Mouse (Mus musculus) bone marrow, adult 2 months (tissue): Measurements from ENCODE around the gene Aspscr1. TPM values are rescaled to one million over a fixed set of nuclear protein-coding genes. Genes with fewer than 3 reads are reported as not detected.

Experiments
- H3K27ac ChIP-seq: fragments of 200-500 bp; 2 replicates; pipeline ENCODE4 v1.5.1; 2012; ENCODE audit warnings: low read depth, mild to moderate bottlenecking, control low read depth, inconsistent platforms, low read length; ENCODE audit not compliant: control insufficient read depth, poor library complexity, insufficient read depth
- H3K4me1 ChIP-seq: fragments of 200-500 bp; 2 replicates; pipeline ENCODE4 v1.6.1; 2011; ENCODE audit warnings: low read length; ENCODE audit not compliant: control insufficient read depth, insufficient read depth
- H3K4me3 ChIP-seq: fragments of 200-500 bp; replicated peaks from 2 replicates; pipeline ENCODE3; 2011; ENCODE audit warnings: mild to moderate bottlenecking, low read depth, low read length, control low read depth; ENCODE audit not compliant: control insufficient read depth
- CTCF ChIP-seq: fragments of 200-500 bp; IDR thresholded peaks from 2 replicates; pipeline ENCODE4 v1.5.1; 2011; ENCODE audit warnings: low read length, control low read depth; ENCODE audit not compliant: control insufficient read depth, insufficient read depth
- POLR2A ChIP-seq: fragments of 200-500 bp; IDR thresholded peaks from 2 replicates; pipeline ENCODE4 v1.6.1; 2011; ENCODE audit warnings: low read depth, mild to moderate bottlenecking, control low read depth, low read length, borderline replicate concordance; ENCODE audit not compliant: control insufficient read depth
- WGBS: fragments of 180-500 bp; shearing (Covaris S2); methylation state at CpG from one replicate; pipeline ENCODE4 v1.1.7; 2018; 5-methylcytosine and 5-hydroxymethylcytosine counted together
- polyA plus RNA-seq: library from polyadenylated mRNA; stranded (reverse); fragments of >200 nt; gene quantifications from 2 replicates; pipeline ENCODE4 v1.2.4, GENCODE M21; 2011; ENCODE audit warnings: low replicate concordance; ENCODE audit not compliant: missing spikeins, insufficient read depth, insufficient read length

The Aspscr1 gene
- polyA plus RNA-seq, 1 experiment, result 94.3 TPM

- H3K27ac ChIP-seq, result no peak overlapping the region
- no peak overlapping the region for H3K4me3 ChIP-seq
- no peaks in the 10 kb centered on the region for H3K4me1 ChIP-seq
- 88% methylated on average over 10 of the region's 10 CpGs for WGBS
- no peak for TF ChIP-seq POLR2A
- TF ChIP-seq CTCF, result no peak
Measured at GRCm38 (mm10) chr11:120697741-120698140, 25.0 kb downstream of the Aspscr1 start.

- Histone ChIP-seq H3K27ac (no peak overlapping the region), H3K4me3 (no peak overlapping the region), H3K4me1 (no peaks in the 10 kb centered on the region)
- WGBS, result 84% methylated on average over 15 of the region's 15 CpGs
- TF ChIP-seq POLR2A, result no peak
- no peak for TF ChIP-seq CTCF
Measured at GRCm38 (mm10) chr11:120703696-120704454, 31.1 kb downstream of the Aspscr1 start.

GRCm38 (mm10) chr11:120704486-120705325, 31.9 kb downstream of the Aspscr1 start:
- TF ChIP-seq CTCF (no peak), POLR2A (no peak)
- Histone ChIP-seq H3K27ac (no peak overlapping the region), H3K4me1 (no peaks in the 10 kb centered on the region), H3K4me3 (no peak overlapping the region)
- WGBS, result 80% methylated on average over 8 of the region's 8 CpGs

GRCm38 (mm10) chr11:120706120-120706519, 33.3 kb downstream of the Aspscr1 start:
- Histone ChIP-seq H3K4me1 (no peaks in the 10 kb centered on the region), H3K27ac (no peak overlapping the region), H3K4me3 (no peak overlapping the region)
- TF ChIP-seq POLR2A (no peak), CTCF (no peak)
- WGBS, result 89% methylated on average over 5 of the region's 5 CpGs

GRCm38 (mm10) chr11:120707225-120707624, 34.5 kb downstream of the Aspscr1 start:
- H3K4me1 ChIP-seq, result no peaks in the 10 kb centered on the region
- no peak overlapping the region for H3K27ac ChIP-seq
- H3K4me3 ChIP-seq, result no peak overlapping the region
- WGBS, result 85% methylated on average over 12 of the region's 12 CpGs
- TF ChIP-seq POLR2A (no peak), CTCF (no peak)

GRCm38 (mm10) chr11:120707969-120708368, 35.2 kb downstream of the Aspscr1 start:
- WGBS, result 91% methylated on average over 5 of the region's 5 CpGs
- TF ChIP-seq POLR2A (no peak), CTCF (no peak)
- no peak overlapping the region for H3K4me3 ChIP-seq
- no peak overlapping the region for H3K27ac ChIP-seq
- H3K4me1 ChIP-seq, result no peaks in the 10 kb centered on the region; the same call in 1 of the 2 replicates

GRCm38 (mm10) chr11:120709551-120709950, 36.8 kb downstream of the Aspscr1 start:
- H3K4me1 ChIP-seq, result no peaks in the 10 kb centered on the region; the same call in 1 of the 2 replicates
- no peak overlapping the region for H3K4me3 ChIP-seq
- TF ChIP-seq POLR2A (no peak), CTCF (no peak)
- no peak overlapping the region for H3K27ac ChIP-seq
- 77% methylated on average over 2 of the region's 2 CpGs for WGBS

- Histone ChIP-seq H3K27ac (no peak overlapping the region), H3K4me1 (no peaks in the 10 kb centered on the region; the same call in 1 of the 2 replicates), H3K4me3 (no peak overlapping the region)
- WGBS, result 86% methylated on average over 5 of the region's 5 CpGs
- no peak for TF ChIP-seq CTCF
- TF ChIP-seq POLR2A, result no peak
Measured at GRCm38 (mm10) chr11:120710672-120711071, 37.9 kb downstream of the Aspscr1 start.
